Mouse (Mus musculus): ENCODE results near the gene Slc2a3.
"Not testable (repeated sequence)": the region's sequence is repeated elsewhere in the genome, so short reads cannot be mapped to it uniquely, and the experiment has no call there.

The Slc2a3 gene

GRCm38 (mm10) chr6:122810022-122810614, 8.7 kb upstream of the Slc2a3 start:
- DNase-seq (ENCODE audit: low spot score), result no peak

DNA sequence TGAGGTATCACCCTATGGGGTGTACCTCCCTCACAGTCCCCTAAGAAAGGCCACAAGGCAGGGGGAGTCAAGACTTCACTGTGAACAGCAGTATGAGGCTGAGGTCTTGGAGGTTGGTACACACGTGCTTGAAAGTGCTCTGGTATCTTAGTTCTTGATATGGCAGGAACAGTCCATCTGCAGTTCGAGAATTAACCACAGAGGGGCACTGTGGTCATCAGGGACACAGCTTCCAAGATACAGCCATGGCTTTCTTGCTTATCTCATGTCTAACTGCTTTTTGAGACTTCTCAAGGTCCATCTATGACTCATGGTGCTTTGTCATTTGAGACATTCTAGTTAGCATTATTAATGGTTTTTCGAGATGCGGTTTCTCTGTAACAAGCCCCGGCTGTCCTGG, 3.0 kb upstream of the Slc2a3 start:
- peak; percentile 73 for DNase-seq (ENCODE audit: low spot score)

DNA sequence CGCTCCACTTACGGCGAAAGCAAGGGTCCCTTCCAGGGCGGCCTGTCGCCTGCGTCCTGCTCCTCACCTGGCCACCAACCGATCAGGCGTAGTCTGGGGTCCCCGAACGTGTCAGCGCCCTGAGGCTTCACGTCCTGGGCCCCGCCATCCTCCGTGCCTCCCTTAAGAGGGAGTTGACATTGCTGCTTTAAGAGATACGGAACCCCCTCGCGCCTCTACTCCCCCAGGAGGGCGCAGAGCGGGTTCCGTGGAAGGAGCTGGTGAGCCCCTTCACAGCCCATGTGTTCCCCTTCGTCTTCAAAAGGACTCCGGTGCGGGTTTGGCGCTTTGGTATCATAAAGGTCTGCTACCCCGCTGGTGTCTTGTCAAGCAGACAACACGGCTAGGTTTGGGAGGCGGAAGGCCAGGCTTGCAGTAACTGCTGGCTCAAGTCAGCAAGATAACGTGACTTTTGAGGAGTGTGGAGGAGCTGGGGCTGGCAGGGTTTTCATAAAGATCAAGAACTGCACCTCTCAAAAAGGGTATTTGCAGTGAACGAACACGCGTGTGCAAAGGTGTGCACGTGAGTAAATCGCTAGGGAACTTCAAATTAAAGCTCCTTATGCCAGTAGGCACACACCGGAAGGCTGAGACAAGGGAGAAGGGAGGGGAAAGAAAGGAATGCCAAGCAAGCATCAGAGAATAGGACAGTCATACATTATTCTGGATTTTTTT, 518 bp upstream of the Slc2a3 start:
- peak; percentile 56 for DNase-seq (ENCODE audit: low spot score)

GRCm38 (mm10) chr6:122800640-122801300, 670 bp downstream of the Slc2a3 start:
- DNase-seq (ENCODE audit: low spot score), result no peak

GRCm38 (mm10) chr6:122795254-122795935, 6.0 kb downstream of the Slc2a3 start:
- no peak for DNase-seq (ENCODE audit: low spot score)

GRCm38 (mm10) chr6:122786275-122786674, 15.2 kb downstream of the Slc2a3 start:
- no peak for DNase-seq (ENCODE audit: low spot score)

GRCm38 (mm10) chr6:122784866-122785265, 16.6 kb downstream of the Slc2a3 start:
- DNase-seq (ENCODE audit: low spot score), result peak; percentile 68

DNA sequence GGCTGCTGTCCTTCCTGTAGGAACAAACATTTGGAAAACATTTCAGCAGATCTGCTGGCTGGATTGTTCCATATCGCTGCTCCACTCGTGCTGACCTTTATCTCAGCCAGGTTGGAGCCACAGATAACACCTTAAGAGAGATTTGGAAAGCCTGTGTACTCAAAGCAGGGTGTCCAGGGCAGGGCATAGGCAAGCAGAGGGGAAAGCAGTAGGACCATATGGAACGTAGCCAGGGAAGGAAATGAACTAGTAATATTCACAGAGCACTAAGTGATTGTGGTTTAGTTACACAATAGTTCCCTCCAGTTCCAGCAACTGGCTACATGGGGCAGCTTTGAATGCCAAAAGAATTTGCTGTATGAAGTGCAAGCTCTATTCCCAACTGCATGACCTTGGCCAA, 19.3 kb downstream of the Slc2a3 start:
- DNase-seq (ENCODE audit: low spot score), result peak; percentile 59

DNA sequence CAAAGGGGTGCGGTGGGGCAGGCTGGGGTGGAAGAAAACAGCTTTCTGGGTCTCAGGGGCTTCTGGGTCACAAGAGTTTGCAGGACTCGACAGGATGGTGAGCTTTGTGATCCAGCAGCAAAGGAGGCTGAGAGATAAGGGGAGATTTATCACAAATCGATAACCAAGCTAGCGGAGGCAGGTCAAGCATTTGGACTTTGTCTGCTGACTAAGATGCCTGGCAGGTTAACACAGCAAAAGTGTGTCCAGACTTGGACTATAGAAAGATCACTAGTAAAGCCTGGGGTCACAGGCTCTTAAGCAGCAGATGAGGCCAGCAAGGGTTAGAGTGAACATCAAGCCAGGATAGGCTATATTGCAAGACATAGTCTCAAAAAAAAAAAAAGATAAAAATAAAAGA, 20.3 kb downstream of the Slc2a3 start:
- DNase-seq (ENCODE audit: low spot score), result peak; percentile 75

GRCm38 (mm10) chr6:122779916-122780315, 21.5 kb downstream of the Slc2a3 start:
- DNase-seq (ENCODE audit: low spot score), result no peak

DNA sequence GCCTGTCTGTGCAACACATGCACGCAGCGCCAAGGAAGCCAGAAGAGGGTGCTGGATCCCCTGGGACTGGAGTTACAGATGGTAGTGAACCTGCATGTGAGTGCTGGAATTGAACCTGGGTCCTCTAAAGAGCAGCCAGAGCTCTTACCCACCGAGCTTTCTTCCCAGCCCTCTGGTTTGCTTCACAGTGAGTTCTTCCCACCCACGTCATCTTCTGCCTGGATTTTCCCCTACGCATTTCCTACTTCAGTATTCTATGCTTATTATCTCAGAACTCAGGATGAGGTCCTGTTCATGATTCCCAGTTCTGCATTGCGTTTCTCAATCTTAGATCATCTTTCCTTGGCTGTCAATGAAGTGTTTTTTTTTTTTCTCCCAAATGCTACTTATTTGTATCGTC, 25.4 kb downstream of the Slc2a3 start:
- DNase-seq (ENCODE audit: low spot score), result no peak

DNA sequence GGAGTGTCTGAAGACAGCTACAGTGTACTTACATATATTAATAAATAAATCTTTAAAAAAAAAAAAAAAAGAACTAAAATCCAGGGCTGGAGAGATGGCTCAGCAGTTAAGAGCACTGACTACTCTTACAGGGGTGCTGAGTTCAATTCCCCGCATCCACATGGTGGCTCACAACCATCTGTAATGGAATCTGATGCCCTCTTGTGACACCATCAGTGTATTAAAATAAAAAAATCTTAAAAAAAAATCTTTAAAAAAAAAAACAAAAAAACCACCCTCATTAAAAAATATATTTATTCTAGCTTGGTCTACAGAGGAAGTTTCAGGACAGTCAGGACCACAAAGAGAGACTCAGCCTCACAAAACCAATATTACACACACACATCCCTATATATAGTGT, 27.1 kb downstream of the Slc2a3 start:
- no peak for DNase-seq (ENCODE audit: low spot score)

GRCm38 (mm10) chr6:122772701-122773100, 28.7 kb downstream of the Slc2a3 start:
- DNase-seq (ENCODE audit: low spot score), result peak; percentile 84

DNA sequence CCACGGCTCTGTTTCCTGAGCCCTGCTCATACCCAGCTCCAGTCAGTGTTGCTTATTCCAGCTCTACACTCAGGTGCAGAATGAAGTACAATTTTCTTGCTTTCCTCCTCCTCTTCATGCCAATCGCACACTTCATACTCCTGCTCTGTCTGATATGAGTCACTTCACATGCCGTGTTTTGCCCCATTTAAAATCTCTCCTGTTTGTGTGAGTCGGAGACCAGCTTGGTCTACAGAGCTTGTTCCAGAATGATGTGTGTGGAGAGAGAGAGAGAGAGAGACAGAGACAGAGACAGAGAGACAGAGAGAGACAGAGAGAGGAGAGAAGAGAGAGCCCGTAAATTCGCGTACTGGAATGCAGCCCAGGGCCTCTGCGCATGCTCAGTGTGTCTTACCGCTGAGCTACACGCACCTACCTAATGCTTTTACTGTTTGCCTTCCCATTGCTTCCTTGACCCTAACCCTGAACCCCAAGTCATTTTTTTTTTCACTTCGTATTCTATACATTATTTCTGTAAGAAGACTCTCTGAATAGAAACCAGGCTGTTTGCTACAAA, 30.6 kb downstream of the Slc2a3 start:
- no peak for DNase-seq (ENCODE audit: low spot score)

DNA sequence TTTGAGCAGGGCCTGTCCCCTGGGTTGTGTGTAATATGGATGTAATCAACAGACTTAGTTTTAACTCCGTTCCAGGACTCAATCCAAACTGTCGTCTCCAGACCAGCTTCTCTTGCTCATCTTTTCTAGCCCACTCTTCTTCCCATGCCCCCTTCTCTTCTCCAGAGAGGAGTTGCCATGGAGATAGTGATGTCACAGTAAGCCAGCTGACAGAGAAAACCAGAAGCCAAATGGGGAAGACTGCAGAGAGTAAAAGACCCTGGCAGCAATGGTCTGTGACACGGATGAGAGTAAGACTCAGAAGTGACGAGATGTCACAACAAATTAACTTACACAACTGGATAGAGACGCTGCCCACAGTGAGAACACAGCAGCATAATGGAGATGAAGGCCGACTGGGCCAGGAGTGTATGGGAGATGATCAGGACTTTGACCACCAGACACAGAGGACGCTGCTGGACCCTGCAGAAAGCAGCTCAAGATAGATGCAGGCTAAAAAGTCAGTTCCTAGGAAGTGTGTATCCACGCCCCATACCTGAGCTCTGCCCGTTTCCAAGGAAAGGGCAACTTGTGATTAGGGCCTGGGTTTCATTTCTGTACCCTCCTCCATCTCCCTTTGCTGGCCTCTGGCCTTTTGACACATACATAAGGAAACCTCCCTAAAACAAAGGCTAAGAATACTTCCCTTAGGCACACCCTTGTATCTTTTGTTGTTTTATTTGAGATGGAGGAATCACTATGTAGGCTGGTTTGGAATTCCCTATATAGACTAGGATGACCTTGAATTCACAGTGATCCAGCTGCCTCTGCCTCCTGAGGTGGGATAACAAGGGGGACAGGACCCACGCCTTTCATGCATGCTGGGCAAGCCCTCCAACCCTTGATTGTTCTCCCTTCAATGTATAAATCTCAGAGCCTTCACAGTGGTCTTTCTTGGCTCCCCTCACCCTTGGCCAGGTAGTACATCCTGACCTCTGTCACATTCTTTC, 31.4 kb downstream of the Slc2a3 start:
- DNase-seq (ENCODE audit: low spot score), result no peak

DNA sequence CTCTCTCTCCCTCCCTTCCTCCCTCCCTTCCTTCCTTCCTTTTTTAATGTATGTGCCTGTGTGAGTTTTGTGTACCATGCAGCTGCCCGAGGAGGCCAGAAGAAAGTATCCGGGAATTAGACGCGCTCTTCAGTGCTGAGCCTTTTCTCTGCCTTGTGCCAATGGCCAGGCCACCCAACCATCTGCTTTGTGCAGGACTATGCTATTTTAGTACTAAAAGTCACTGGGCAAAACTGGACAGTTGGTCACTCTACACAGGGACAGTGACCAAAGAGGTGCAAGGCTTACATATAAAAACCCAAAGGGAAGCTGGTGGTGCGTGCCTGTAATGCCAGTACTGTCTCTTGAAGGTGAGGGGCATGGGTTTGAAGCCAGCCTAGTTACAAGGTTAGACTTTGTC, 33.2 kb downstream of the Slc2a3 start:
- no peak for DNase-seq (ENCODE audit: low spot score)

GRCm38 (mm10) chr6:122767012-122767411, 34.4 kb downstream of the Slc2a3 start:
- not testable (repeated sequence) for DNase-seq (ENCODE audit: low spot score)

- DNase-seq (ENCODE audit: low spot score), result no peak
These were observed 35.1 kb downstream of the Slc2a3 start for GRCm38 (mm10) chr6:122766145-122766968.

- DNase-seq (ENCODE audit: low spot score), result no peak
These were observed 36.0 kb downstream of the Slc2a3 start for GRCm38 (mm10) chr6:122765298-122765956.

All from yolk sac, embryonic 10.5 days (tissue).